Mouse (Mus musculus) liver, embryonic 12.5 days (tissue): ENCODE results near the gene Olfr1130. TPM values are rescaled to one million over a fixed set of nuclear protein-coding genes. Genes with fewer than 3 reads are reported as not detected.
"Not testable (repeated sequence)": the region's sequence is repeated elsewhere in the genome, so short reads cannot be mapped to it uniquely, and the experiment has no call there.

ENCODE experiments used
- ATAC-seq: fragments of 200-750 bp; cut with Nextera tagmentation; 2 replicates; pipeline ENCODE4 v1.8.0; 2017; ENCODE audit warnings: moderate number of reproducible peaks, mild to moderate bottlenecking, moderate library complexity
- H3K27ac ChIP-seq: fragments of 300-500 bp; sonication (generic); 2 replicates; pipeline ENCODE4 v1.5.1; 2016; ENCODE audit warnings: mild to moderate bottlenecking
- H3K27me3 ChIP-seq: fragments of 300-500 bp; sonication (generic); replicated peaks from 2 replicates; pipeline ENCODE4 v1.6.1; 2016; ENCODE audit warnings: mild to moderate bottlenecking, moderate library complexity
- H3K36me3 ChIP-seq: fragments of 300-500 bp; sonication (generic); 2 replicates; pipeline ENCODE4 v1.6.1; 2016; ENCODE audit warnings: mild to moderate bottlenecking, moderate library complexity
- H3K4me1 ChIP-seq: fragments of 300-500 bp; sonication (generic); 2 replicates; pipeline ENCODE4 v1.6.1; 2016
- H3K4me2 ChIP-seq: fragments of 300-500 bp; sonication (generic); 2 replicates; pipeline ENCODE4 v1.6.1; 2016; ENCODE audit warnings: mild to moderate bottlenecking, moderate library complexity
- H3K4me3 ChIP-seq: fragments of 300-500 bp; sonication (generic); 2 replicates; pipeline ENCODE4 v1.5.1; 2016; ENCODE audit warnings: mild to moderate bottlenecking, moderate library complexity
- H3K9ac ChIP-seq: fragments of 300-500 bp; sonication (generic); 2 replicates; pipeline ENCODE4 v1.6.1; 2016; ENCODE audit warnings: mild to moderate bottlenecking, moderate library complexity
- H3K9me3 ChIP-seq: fragments of 300-500 bp; sonication (generic); replicated peaks from 2 replicates; pipeline ENCODE4 v1.6.1; 2016; ENCODE audit warnings: mild to moderate bottlenecking, moderate library complexity
- WGBS: fragments of 180-500 bp; shearing (Covaris S2); methylation state at CpG from one replicate; pipeline ENCODE4 v1.1.7; 2016; ENCODE audit not compliant: insufficient replicate concordance; 5-methylcytosine and 5-hydroxymethylcytosine counted together
- polyA plus RNA-seq: library from polyadenylated mRNA; unstranded; fragments of >200 nt; fragmentation: Nextera tagmentation; extraction: Ambion mirVana; gene quantifications from 2 replicates; pipeline ENCODE4 v1.2.1, GENCODE M21; 2016

Gene Olfr1130
- polyA plus RNA-seq, result not detected in 2 replicates

GRCm38 (mm10) chr2:87605912-87606311 is at the start of gene Olfr1130:
Gene Olfr1130, plus strand, starts transcription at chr2:87606212.
- not testable (repeated sequence) for H3K9me3 ChIP-seq, ATAC-seq, H3K4me2 ChIP-seq, H3K36me3 ChIP-seq, H3K9ac ChIP-seq, H3K4me1 ChIP-seq, H3K27ac ChIP-seq, H3K27me3 ChIP-seq, H3K4me3 ChIP-seq

GRCm38 (mm10) chr2:87573602-87574001 is 32.4 kb upstream of the Olfr1130 start, which contains the start of gene Olfr1129:
Gene Olfr1129, plus strand, starts transcription at chr2:87573902.
- not testable (repeated sequence) for H3K9me3 ChIP-seq, H3K4me3 ChIP-seq, H3K36me3 ChIP-seq, ATAC-seq, H3K27ac ChIP-seq, H3K27me3 ChIP-seq, H3K4me1 ChIP-seq, H3K4me2 ChIP-seq, H3K9ac ChIP-seq
- whole genome bisulfite sequencing, result 44% methylated on average over 1 of the region's 1 CpGs

GRCm38 (mm10) chr2:87626804-87627203 is 20.8 kb downstream of the Olfr1130 start, which contains the start of gene Olfr1131:
Gene Olfr1131, plus strand, starts transcription at chr2:87627104.
- no peak for ATAC-seq
- no peak within 1 kb of the TSS for H3K9ac ChIP-seq
- no peaks in the 10 kb centered on the region for H3K36me3 ChIP-seq
- no peaks in the 10 kb centered on the region for H3K4me1 ChIP-seq
- H3K9me3 ChIP-seq, result 0 out of 2 replicates have a peak, but pooled peaks cover 2% of the 10 kb centered on the region
- H3K27me3 ChIP-seq, result no peaks in the 10 kb centered on the region
- 49% methylated on average over 3 of the region's 3 CpGs for WGBS
- H3K27ac ChIP-seq, result no peak within 1 kb of the TSS
- H3K4me2 ChIP-seq, result no peak within 1 kb of the TSS
- H3K4me3 ChIP-seq, result no peak within 1 kb of the TSS

GRCm38 (mm10) chr2:87637435-87637834 is 31.4 kb downstream of the Olfr1130 start, which contains the start of gene Olfr1132:
Gene Olfr1132, minus strand, starts transcription at chr2:87637535.
- Histone ChIP-seq H3K4me3 (no peak within 1 kb of the TSS), H3K4me1 (no peaks in the 10 kb centered on the region), H3K9ac (no peak within 1 kb of the TSS), H3K9me3 (no peaks in the 10 kb centered on the region; the same call in 1 of the 2 replicates), H3K36me3 (no peaks in the 10 kb centered on the region), H3K27me3 (no peaks in the 10 kb centered on the region), H3K27ac (no peak within 1 kb of the TSS), H3K4me2 (no peak within 1 kb of the TSS)
- ATAC-seq, result no peak

GRCm38 (mm10) chr2:87642441-87642840 is 36.4 kb downstream of the Olfr1130 start:
- ATAC-seq, result no peak
- H3K9ac ChIP-seq, result no peak overlapping the region
- no peaks in the 10 kb centered on the region for H3K27me3 ChIP-seq

GRCm38 (mm10) chr2:87647274-87647673 is 41.3 kb downstream of the Olfr1130 start, which contains the start of gene Olfr1133:
Gene Olfr1133, minus strand, starts transcription at chr2:87647374.
- H3K4me3 ChIP-seq, result no peak within 1 kb of the TSS
- ATAC-seq, result no peak
- H3K4me1 ChIP-seq, result no peaks in the 10 kb centered on the region
- no peak within 1 kb of the TSS for H3K9ac ChIP-seq
- no peaks in the 10 kb centered on the region for H3K9me3 ChIP-seq
- H3K27ac ChIP-seq, result no peak within 1 kb of the TSS
- no peaks in the 10 kb centered on the region for H3K27me3 ChIP-seq
- no peaks in the 10 kb centered on the region for H3K36me3 ChIP-seq
- H3K4me2 ChIP-seq, result no peak within 1 kb of the TSS

More at GRCm38 (mm10) chr2:87642441-87642840, 36.4 kb downstream of the Olfr1130 start:
- Histone ChIP-seq H3K4me1 (no peaks in the 10 kb centered on the region), H3K9me3 (no peaks in the 10 kb centered on the region), H3K4me2 (no peak overlapping the region), H3K4me3 (no peak overlapping the region), H3K36me3 (no peaks in the 10 kb centered on the region), H3K27ac (no peak overlapping the region)

GRCm38 (mm10) chr2:87658360-87658759 is 52.3 kb downstream of the Olfr1130 start, which contains the start of gene Olfr1134:
Gene Olfr1134, minus strand, starts transcription at chr2:87658460.
- Histone ChIP-seq H3K27me3 (no peaks in the 10 kb centered on the region), H3K4me3 (no peak within 1 kb of the TSS), H3K36me3 (no peaks in the 10 kb centered on the region), H3K4me2 (no peak within 1 kb of the TSS), H3K9ac (no peak within 1 kb of the TSS), H3K27ac (no peak within 1 kb of the TSS), H3K4me1 (no peaks in the 10 kb centered on the region), H3K9me3 (no peaks in the 10 kb centered on the region)
- no peak for ATAC-seq
- 65% methylated on average over 2 of the region's 2 CpGs for WGBS

Other genes starting within 250 kb of the Olfr1130 start
- not detected in 2 replicates for gene Olfr1121, start 236.3 kb upstream of the Olfr1130 start, polyA plus RNA-seq
- not detected in 2 replicates for gene Olfr1122, start 220.4 kb upstream of the Olfr1130 start, polyA plus RNA-seq
- gene Olfr1123, start 189.6 kb upstream of the Olfr1130 start, polyA plus RNA-seq, result not detected in 2 replicates
- gene Olfr1124, start 175.9 kb upstream of the Olfr1130 start, polyA plus RNA-seq, result 0.05 TPM in 1 of 2 replicates, not detected in the other
- not detected in 2 replicates for gene Olfr1126, start 152.2 kb upstream of the Olfr1130 start, polyA plus RNA-seq
- not detected in 2 replicates for gene Pramel7, start 109.1 kb upstream of the Olfr1130 start, polyA plus RNA-seq
- gene Pramel6, start 99.6 kb upstream of the Olfr1130 start, polyA plus RNA-seq, result not detected in 2 replicates
- gene Olfr153, start 74.4 kb upstream of the Olfr1130 start, polyA plus RNA-seq, result not detected in 2 replicates
- not detected in 2 replicates for gene Olfr1128, start 60.7 kb upstream of the Olfr1130 start, polyA plus RNA-seq
- not detected in 2 replicates for gene Olfr1129, start 32.3 kb upstream of the Olfr1130 start, polyA plus RNA-seq
- gene Olfr1131, start 20.9 kb downstream of the Olfr1130 start, polyA plus RNA-seq, result not detected in 2 replicates
- gene Olfr1132, start 31.3 kb downstream of the Olfr1130 start, polyA plus RNA-seq, result not detected in 2 replicates
- not detected in 2 replicates for gene Olfr1133, start 41.2 kb downstream of the Olfr1130 start, polyA plus RNA-seq
- not detected in 2 replicates for gene Olfr1134, start 52.2 kb downstream of the Olfr1130 start, polyA plus RNA-seq
- gene Olfr1135, start 67.5 kb downstream of the Olfr1130 start, polyA plus RNA-seq, result not detected in 2 replicates
- gene Olfr1136, start 87.7 kb downstream of the Olfr1130 start, polyA plus RNA-seq, result not detected in 2 replicates
- not detected in 2 replicates for gene Olfr1137, start 107.0 kb downstream of the Olfr1130 start, polyA plus RNA-seq
- gene Olfr1138, start 133.8 kb downstream of the Olfr1130 start, polyA plus RNA-seq, result not detected in 2 replicates
- not detected in 2 replicates for gene Olfr1140, start 137.5 kb downstream of the Olfr1130 start, polyA plus RNA-seq
- not detected in 2 replicates for gene Olfr1141, start 147.8 kb downstream of the Olfr1130 start, polyA plus RNA-seq
- gene Olfr152, start 173.3 kb downstream of the Olfr1130 start, polyA plus RNA-seq, result not detected in 2 replicates
- not detected in 2 replicates for gene Olfr1143, start 194.4 kb downstream of the Olfr1130 start, polyA plus RNA-seq
- not detected in 2 replicates for gene Olfr1145, start 203.6 kb downstream of the Olfr1130 start, polyA plus RNA-seq
- gene Olfr1148, start 224.3 kb downstream of the Olfr1130 start, polyA plus RNA-seq, result not detected in 2 replicates
- not detected in 2 replicates for gene Olfr1150-ps1, start 237.8 kb downstream of the Olfr1130 start, polyA plus RNA-seq
- gene Olfr1151, start 249.7 kb downstream of the Olfr1130 start, polyA plus RNA-seq, result not detected in 2 replicates